Mouse (Mus musculus) kidney, postnatal 10 days (tissue): Measurements from ENCODE around the gene Calm2.

Experiments used
- DNase-seq: peaks from one replicate; pipeline ENCODE4 v3.0.0; 2021; ENCODE audit warnings: mixed read lengths

The Calm2 gene

DNA sequence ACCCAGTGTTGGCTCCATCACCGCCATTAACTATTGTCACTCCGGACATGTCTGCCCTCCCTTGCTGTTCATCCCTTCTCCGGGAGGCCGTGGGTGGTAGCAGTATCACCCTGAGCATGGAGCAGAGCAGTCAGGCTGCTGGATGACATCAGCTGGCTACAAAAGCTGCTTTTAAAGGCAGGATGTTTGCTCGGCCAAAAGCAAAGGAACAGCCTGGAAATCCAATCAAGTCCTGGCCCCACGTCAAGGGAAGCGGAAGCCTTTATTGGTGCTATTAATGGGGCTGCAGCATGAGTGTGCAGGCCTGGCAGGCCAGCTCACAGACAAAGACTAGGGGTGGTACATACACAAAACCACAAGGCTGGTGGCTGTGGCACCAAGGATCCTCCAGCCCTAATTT, 55.5 kb downstream of the Calm2 start:
- peak; percentile 68 for DNase-seq

DNA sequence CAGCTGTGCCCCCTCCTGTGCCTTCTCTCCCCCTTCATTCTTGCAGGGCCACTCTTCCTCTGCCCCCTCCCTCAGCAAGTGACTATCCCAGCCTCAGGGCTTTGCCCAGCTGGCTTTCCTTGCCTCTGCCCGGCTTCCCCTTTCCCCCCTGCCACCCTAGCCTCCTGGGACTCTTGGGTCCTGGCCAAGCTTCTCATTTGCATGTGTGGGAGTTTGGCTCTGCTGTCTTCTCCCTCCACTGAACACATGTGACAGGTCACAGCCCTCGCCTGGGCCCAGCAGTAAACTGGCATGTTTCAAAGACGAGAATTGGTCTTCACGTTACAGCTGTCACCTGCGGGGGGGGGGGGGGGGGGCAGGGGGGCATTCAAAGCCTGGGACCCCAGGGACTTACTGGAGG, 59.7 kb downstream of the Calm2 start:
- peak; percentile 78 for DNase-seq

DNA sequence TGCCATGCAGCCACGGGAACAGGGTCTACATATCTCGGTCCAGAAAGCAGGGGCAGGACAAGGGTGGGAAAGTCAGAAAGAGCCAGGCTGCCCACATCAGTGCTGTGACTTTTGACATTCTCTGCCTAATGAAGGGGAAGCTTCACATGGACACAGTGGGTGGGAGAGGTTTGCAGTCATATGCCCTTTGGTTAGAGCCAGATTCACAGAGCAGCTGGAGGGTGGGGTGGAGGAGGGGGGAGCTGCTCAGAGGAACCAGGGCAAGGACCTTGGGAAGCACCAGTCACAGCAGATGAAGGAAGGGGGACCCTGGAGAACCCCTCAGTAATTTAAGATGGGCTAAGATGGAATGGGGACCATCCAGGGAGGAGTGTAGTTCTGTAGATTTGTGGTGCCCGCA, 60.9 kb downstream of the Calm2 start:
- DNase-seq: no peak
